Mouse (Mus musculus) myocyte (in vitro differentiated cells): ENCODE results near the gene Phf13.

Source experiments
- E2F4 ChIP-seq: IDR thresholded peaks from one replicate; pipeline ENCODE4 v1.6.1; 2011; ENCODE audit warnings: mild to moderate bottlenecking, control low read depth, moderate library complexity; ENCODE audit not compliant: insufficient read depth
- MAX ChIP-seq: IDR thresholded peaks from one replicate; pipeline ENCODE4 v1.6.1; 2011; ENCODE audit warnings: low read depth, mild to moderate bottlenecking, control low read depth
- POLR2A ChIP-seq: IDR thresholded peaks from one replicate; pipeline ENCODE4 v1.6.1; 2011; ENCODE audit warnings: low read depth, mild to moderate bottlenecking, control low read depth, moderate library complexity; ENCODE audit not compliant: insufficient read length
- TCF12 ChIP-seq: IDR thresholded peaks from one replicate; pipeline ENCODE4 v1.6.1; 2011; ENCODE audit warnings: mild to moderate bottlenecking, control low read depth; ENCODE audit not compliant: poor library complexity, insufficient read depth, severe bottlenecking

- TF ChIP-seq E2F4 = no peak
- TF ChIP-seq POLR2A = no peak
- no peak for TF ChIP-seq MAX
- no peak for TF ChIP-seq TCF12
These were observed 40.3 kb downstream of the Phf13 start for GRCm38 (mm10) chr4:151955791-151956190.
